Mouse (Mus musculus): ENCODE results near the gene Amph.
A peak's percentile ranks its signal among the peaks of the same experiment; 100 is the strongest.

The Amph gene

DNA sequence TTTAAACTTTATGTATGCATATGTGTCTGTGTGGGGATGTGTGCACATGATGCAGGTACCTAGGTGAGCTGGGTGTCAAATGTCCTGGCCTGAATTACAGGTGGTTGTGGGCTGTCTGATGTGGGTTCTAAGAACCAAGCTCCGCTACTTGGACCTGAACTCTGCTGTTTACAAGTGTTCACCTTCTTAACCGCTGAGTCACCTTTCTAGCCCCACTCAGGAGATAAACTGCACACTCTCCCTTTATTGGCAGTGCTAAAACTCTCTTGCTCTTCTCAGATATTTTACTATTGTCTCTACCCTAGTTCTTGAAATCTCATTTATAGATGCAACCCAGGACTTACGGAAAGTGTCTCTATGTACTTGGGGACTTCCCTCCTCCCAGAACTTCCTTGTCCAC, 199.5 kb downstream of the Amph start:
- no peak for DNase-seq

DNA sequence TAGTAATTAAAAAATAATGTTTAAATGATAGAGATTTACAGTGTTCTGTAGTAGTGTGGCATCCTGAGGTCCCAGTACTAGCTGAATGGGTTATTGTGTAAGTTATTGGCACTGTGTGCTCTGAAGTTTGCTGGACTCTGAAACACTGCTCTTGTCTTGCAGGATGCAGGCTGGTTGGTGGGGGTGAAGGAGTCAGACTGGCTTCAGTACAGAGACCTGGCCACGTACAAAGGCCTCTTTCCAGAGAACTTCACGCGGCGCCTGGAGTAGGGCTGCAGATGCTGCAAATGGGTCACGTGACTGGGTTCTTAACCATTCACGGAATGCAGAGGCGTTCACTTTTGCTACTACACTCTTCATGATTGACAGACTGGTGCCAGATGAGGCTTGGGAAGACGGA, 201.6 kb downstream of the Amph start:
- DNase-seq = no peak

- DNase-seq = no peak
Observed at GRCm38 (mm10) chr13:19150438-19151301, 202.7 kb downstream of the Amph start.

GRCm38 (mm10) chr13:19152126-19152525, 204.1 kb downstream of the Amph start:
- no peak for DNase-seq

- peak; percentile 64 for DNase-seq
Observed at GRCm38 (mm10) chr13:19158484-19158883, 210.5 kb downstream of the Amph start.

DNA sequence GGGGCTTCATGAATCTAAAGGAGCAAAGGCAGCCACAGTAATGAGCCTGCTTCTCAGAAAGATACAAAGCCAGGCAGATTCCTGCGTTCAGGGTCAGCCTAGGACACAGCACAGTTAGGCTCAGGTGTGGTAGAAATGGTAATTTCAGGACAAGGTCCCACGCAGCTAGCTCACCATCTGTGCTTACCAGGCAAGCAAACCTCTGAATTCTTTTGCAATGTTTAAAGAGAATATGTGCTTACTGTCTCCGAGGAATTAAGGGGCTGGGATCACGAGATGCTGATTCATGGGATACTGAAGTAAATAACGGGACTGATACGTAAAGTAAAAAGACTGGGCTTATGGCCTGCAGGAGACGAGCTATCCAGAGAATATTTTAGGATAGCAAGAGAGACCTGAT, 212.6 kb downstream of the Amph start:
- no peak for DNase-seq

DNA sequence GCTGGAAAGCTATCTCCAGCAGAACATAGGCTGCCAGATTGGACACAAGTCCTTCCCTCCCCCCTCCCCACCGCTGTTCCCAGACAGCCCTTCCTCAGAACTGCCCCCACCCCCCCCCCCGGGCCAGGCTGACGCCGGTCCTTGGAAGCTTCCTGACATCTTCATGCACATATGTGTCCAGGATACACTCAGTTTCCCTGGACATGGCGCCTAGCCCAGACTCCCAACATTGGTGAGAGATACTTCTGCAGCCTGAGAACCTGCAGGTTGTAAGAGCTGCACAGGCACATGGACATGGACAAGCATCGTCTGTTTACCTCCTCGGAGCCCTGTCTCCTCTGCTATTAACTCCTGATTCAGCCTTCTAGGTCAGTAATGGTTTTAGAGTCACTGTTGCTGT, 213.1 kb downstream of the Amph start:
- no peak for DNase-seq

- DNase-seq = no peak
Observed at GRCm38 (mm10) chr13:19162120-19162519, 214.1 kb downstream of the Amph start.

DNA sequence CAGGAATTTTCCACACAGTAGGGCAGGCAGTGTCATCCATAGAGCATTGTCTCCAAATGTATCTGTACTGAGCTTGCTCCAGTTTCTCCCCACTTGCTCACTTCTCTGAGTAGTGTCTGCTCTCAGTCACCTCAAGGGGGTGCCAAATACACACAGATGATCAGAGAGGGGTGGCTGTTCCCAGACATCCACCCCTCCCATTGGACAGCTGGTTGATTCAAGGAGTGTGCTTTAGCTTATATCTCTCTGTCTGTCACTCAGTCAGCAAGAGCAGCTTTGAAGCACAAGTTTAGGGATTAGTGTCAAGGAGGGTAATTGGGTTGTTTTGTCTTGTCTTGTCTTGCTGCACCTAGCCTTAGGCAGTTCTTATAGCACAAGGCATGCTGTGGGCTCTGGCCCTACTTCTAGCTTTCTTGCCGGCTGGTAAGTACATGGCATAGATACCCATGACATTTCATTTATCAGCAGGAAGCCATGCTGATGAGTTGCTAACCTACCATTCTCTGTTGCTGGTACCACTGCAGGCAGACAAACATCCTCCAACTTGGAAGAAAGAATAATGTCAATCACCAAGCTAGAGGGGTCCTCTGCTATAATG, 229.8 kb downstream of the Amph start:
- DNase-seq = peak; percentile 39

DNA sequence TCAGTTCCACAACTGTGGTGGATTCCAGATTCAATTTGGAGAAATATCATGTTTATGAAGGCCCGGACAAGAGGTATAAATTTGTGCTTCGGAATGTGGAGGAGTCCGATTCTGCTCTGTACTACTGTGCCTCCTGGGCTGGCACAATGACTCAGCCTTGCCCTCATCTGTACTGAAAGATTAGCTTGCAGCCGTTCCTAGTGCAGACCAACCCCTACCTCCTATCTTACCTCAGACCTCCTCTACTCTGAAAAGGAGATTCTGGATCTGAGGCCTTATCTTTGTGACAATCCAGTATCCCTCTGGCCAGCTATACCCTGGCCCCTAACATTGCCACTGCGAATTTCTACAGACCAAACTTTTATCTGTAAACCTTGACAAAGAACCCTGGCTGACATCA, 230.3 kb downstream of the Amph start:
- no peak for DNase-seq

DNA sequence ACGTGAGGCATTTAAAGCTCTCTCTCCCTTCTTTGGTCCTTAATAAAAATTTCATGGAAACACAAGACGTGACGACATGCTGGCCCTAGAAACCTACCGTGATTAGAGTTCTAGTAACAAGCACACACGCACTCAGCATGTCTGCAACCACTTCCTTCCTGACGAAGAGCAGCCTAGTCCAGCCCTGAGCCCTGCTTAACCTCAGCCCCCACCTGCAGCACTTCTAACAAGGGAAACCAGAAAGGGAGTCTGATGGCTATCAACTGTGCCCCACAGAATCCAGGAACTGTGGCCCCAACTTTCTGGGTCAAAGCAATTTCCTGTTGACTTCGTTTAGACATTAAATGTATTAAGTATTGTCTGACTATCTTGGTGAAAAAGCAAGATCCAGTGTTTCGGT, 234.3 kb downstream of the Amph start:
- DNase-seq = no peak

DNA sequence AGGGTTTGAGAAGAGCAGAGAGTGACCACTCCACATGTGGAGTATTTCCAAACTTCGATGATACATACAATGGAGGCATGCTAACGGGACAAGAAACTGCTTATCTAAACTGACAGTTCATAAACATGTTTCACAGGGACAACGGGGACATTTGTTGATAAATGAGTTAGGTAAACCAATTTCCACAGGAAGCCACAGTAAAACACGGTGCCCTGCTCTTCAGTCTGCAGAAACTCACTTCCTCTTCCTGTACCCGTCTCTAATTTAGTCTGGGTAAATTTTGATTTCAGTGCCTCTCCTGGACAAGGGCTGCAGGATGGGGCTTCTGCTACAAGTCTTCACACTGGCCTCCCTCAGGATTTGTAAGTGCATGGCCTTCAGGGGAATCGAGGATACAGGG, 242.0 kb downstream of the Amph start:
- no peak for DNase-seq

DNA sequence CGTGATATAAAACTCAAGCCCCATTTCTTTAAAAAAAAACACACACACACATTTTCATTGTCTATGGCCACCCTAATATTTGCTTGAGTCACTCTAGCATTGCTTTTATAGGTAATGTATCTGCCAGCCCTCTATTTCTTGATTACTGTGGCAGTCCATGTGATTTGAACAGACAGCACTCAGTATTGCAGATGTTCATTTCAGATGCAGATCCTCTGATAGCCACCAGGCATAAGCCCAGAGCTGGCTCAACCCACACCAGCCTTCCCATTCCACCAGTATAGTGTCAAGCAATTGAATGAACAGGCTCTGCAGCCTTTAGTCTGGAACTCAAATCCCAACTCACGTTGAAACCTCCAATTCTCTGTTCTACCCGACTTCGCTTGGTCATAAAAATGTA, 246.8 kb downstream of the Amph start:
- no peak for DNase-seq

DNA sequence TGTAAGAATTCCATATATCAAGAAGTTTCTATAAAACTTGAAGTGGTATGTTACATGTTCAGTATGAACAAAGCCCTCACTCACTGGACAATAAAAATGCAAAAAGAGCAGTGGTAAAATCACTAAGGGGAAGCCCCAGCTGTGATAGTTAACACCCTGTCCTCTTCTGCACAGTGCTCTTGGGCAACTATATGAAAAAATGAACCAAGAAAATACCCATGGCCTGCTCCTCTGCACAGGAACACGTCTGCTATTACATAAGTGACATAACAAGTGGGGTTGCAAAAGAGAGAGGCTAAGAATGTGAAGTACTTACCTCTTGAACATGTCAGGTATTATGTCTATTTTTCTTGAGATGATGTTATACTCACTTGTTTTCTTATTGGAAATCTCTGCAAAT, 247.5 kb downstream of the Amph start:
- no peak for DNase-seq
